Mouse (Mus musculus): ENCODE measurements around the gene Pitpna. TPM values are rescaled to one million over a fixed set of nuclear protein-coding genes. Genes with fewer than 3 reads are reported as not detected.
A peak's percentile ranks its signal among the peaks of the same experiment; 100 is the strongest.

Pitpna gene
- total and polyA plus RNA-seq, 3 experiments = 57.2 to 99.1 (median 96.6) TPM

DNA sequence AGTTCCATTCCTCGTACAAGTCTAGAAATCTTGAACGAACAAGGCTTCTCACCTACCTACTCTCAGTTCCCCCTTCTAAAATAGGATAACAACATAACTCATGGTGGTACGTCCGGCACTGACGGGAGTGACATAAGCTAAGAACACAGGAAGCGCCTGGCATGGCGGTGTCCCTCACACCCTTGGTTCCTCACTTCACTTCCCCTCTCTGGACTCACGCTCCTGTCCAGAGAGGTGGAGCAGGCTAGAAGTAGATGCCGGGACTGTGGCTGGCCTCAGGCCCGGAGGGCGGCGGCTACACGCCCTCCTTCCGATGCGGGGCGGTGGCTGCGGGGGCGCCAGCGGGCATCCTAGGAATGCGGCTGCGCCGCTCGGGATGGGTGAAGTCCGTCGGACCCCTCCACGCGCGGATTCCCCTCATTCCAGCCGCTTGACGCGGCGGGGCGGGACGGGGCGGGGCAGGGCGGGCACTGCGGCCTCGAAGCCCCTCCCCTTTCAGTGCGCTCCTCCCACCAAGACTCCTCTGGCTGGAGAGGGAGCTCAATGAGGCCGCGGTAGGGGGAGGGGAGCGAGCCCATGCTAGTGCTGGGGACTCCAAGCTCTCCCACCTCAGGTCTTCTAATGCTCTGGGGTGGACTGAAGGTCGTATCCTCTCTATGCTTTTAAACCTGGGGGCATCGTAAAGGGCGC lies 66.0 kb downstream of the Pitpna start:
- WGBS = 1% methylated on average over 38 of the region's 45 CpGs
- Histone ChIP-seq H3K27ac (peak overlapping the region; percentile 99), H3K36me3 (ENCODE audit: control insufficient read depth, insufficient read depth, low read length) (peaks cover under 1% of the 10 kb centered on the region; the same call in 1 of the 2 replicates), H3K27me3 (ENCODE audit: control insufficient read depth, insufficient read depth, low read length) (no peaks in the 10 kb centered on the region), H3K4me3 (peak overlapping the region; percentile 48), H3K4me1 (ENCODE audit: control insufficient read depth, insufficient read depth, low read length) (peaks cover 32% of the 10 kb centered on the region), H3K79me2 (replicated peaks; ENCODE audit: control insufficient read depth, insufficient read depth, low read length) (no peaks in the 10 kb centered on the region), H3K9ac (ENCODE audit: low read depth, low read length) (peak overlapping the region; percentile 72)
- intact Hi-C loops (cut with DNase I) = loop anchor here (2.0 kb wide), 1 partner anchor 79 kb away; the partner anchor contains the start of gene Ywhae
- peak; percentile 89 to 91 for DNase-seq
- TF ChIP-seq CTCF (IDR thresholded peaks at IDR 0.05) = no peak
- peak; percentile 40; the same call in 1 of the 2 replicates for TF ChIP-seq EP300 (IDR thresholded peaks at IDR 0.05; ENCODE audit: insufficient read depth, low read depth, low read length)
- peak; percentile 67 for TF ChIP-seq POLR2A (IDR thresholded peaks at IDR 0.05; ENCODE audit: insufficient read depth, low read depth, low read length)

- peaks cover 28% of the 10 kb centered on the region for H3K4me1 ChIP-seq (ENCODE audit: control insufficient read depth, insufficient read depth, low read length)
- no peaks in the 10 kb centered on the region for H3K27me3 ChIP-seq (ENCODE audit: control insufficient read depth, insufficient read depth, low read length)
- H3K4me3 ChIP-seq = peak overlapping the region; percentile 62
- intact Hi-C loops (cut with DNase I) = loop anchor here (2.0 kb wide), 1 partner anchor 78 kb away; the partner anchor contains the start of gene Ywhae
- DNase-seq = peak; percentile 54 to 75
- peak overlapping the region; percentile 74 for H3K9ac ChIP-seq (ENCODE audit: low read depth, low read length)
- no peaks in the 10 kb centered on the region for H3K79me2 ChIP-seq (replicated peaks; ENCODE audit: control insufficient read depth, insufficient read depth, low read length)
- peaks cover 2% of the 10 kb centered on the region; the same call in 1 of the 2 replicates for H3K36me3 ChIP-seq (ENCODE audit: control insufficient read depth, insufficient read depth, low read length)
- no peak for TF ChIP-seq EP300 (IDR thresholded peaks at IDR 0.05; ENCODE audit: insufficient read depth, low read depth, low read length)
- TF ChIP-seq POLR2A (IDR thresholded peaks at IDR 0.05; ENCODE audit: insufficient read depth, low read depth, low read length) = no peak
- TF ChIP-seq CTCF (IDR thresholded peaks at IDR 0.05) = no peak
- H3K27ac ChIP-seq = peak overlapping the region; percentile 99
- WGBS = 48% methylated on average over 25 of the region's 25 CpGs
Observed at GRCm38 (mm10) chr11:75654471-75655390, 66.8 kb downstream of the Pitpna start.

DNA sequence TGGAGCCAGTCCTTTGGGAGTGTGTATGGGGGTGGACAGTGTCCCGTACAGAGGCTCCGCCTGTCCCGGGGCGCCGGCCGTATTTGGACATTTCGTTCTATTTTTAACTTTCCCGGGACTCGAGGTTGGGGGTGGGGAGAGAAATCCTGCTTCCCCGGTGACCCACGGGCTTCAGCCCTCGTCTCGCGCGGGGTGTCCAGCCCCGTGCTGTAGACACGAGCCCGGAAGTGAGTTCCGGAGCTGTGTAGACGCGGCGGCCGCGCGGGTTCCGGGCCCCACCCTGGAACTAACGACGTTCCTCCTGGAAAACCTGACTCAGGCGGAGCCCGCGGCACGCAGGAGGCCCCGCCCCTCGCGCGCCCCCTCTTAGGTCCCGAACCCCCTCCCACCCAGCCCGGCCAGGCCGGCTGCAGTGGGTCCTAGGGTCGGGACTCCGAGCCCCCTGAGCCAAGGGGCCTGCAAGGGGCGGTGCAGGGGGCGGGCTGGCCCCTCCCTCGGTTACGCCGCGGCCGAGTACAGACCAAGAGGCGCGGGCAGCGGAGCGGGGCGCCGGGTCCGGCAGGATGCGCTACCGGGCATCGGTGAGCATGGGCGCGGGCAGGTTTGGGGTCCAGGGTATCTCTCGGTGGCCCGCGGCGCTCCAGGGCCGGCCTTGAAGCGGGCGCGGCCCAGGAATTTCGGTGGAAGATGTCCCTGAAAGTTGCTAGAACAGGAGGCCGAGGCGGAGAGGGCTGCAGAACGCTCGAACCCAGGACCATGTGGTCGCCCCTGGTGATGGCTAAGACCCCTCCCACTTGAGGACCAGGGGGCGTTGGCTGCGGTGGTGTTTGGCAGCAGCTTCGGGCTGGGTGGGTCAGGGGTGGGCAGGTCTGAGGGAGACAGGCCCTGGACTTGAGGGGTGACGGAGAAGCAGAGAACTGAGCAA lies 68.0 kb downstream of the Pitpna start:
- Histone ChIP-seq H3K27ac (peak overlapping the region; percentile 99), H3K36me3 (ENCODE audit: control insufficient read depth, insufficient read depth, low read length) (peaks cover 2% of the 10 kb centered on the region; the same call in 1 of the 2 replicates), H3K4me3 (peak overlapping the region; percentile 62), H3K79me2 (replicated peaks; ENCODE audit: control insufficient read depth, insufficient read depth, low read length) (no peaks in the 10 kb centered on the region), H3K4me1 (ENCODE audit: control insufficient read depth, insufficient read depth, low read length) (peaks cover 26% of the 10 kb centered on the region), H3K27me3 (ENCODE audit: control insufficient read depth, insufficient read depth, low read length) (no peaks in the 10 kb centered on the region), H3K9ac (ENCODE audit: low read depth, low read length) (peak overlapping the region; percentile 74)
- WGBS = under 1% methylated on average over 78 of the region's 78 CpGs
- TF ChIP-seq POLR2A (IDR thresholded peaks at IDR 0.05; ENCODE audit: insufficient read depth, low read depth, low read length) (peak; percentile 60), EP300 (IDR thresholded peaks at IDR 0.05; ENCODE audit: insufficient read depth, low read depth, low read length) (peak; percentile 52; the same call in 1 of the 2 replicates), CTCF (IDR thresholded peaks at IDR 0.05) (no peak)
- intact Hi-C loops (cut with DNase I) = loop anchor here (2.0 kb wide), 2 partner anchors 23 to 77 kb away; partner anchors contain the start of genes Crk and Ywhae
- peak; percentile 90 to 92 for DNase-seq

DNA sequence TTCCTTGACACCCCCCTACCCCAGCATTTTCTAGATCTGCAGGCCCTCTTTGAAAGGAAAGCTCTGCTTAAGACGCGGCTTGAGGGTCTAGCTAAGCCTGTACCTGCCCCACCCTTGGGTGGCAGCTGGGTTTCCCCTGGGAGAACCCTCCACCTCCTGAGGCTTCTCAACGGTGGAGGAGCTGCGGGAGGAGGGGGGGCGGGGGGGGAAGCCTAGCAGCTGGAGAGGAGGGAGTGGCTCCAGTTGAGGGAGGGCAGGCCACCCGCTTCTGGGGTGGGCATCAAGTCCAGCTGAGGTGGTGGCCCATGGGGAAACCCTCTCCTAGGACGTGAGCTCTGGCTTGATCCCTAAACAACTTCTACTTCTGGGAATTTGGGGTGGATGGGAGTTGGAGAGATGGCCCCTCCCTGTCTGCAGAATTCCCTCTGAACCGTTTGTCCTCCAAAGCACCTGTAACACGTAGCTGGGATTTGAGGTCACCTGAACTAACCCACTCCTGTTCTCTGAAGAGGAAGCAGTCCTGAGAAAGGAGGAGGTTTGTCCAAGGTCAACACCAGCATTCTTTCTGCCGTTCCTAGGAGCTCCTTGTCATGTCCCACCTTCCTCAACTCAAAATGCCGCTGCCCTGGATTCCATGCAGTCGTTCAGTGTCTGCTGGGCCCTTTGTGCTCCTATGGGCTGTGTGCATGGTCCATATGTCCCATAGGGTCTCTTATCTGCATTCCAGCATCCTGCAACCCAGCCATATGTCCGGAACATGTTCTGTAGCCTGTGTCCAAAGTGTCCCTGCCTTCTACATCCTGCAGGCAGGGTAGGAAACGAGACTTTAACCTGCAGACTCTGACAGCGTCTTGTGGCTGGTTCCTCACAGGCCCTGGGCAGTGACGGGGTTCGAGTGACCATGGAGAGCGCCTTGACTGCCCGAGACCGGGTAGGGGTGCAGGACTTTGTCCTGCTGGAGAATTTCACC lies 69.0 kb downstream of the Pitpna start:
- DNase-seq = peak; percentile 40 to 46
- H3K4me1 ChIP-seq (ENCODE audit: control insufficient read depth, insufficient read depth, low read length) = peaks cover 26% of the 10 kb centered on the region
- H3K36me3 ChIP-seq (ENCODE audit: control insufficient read depth, insufficient read depth, low read length) = peaks cover 2% of the 10 kb centered on the region; the same call in 1 of the 2 replicates
- H3K79me2 ChIP-seq (replicated peaks; ENCODE audit: control insufficient read depth, insufficient read depth, low read length) = no peaks in the 10 kb centered on the region
- peak overlapping the region; percentile 99 for H3K27ac ChIP-seq
- WGBS = 41% methylated on average over 20 of the region's 20 CpGs
- H3K4me3 ChIP-seq = peak overlapping the region; percentile 62
- TF ChIP-seq CTCF (IDR thresholded peaks at IDR 0.05) = no peak
- no peak for TF ChIP-seq POLR2A (IDR thresholded peaks at IDR 0.05; ENCODE audit: insufficient read depth, low read depth, low read length)
- TF ChIP-seq EP300 (IDR thresholded peaks at IDR 0.05; ENCODE audit: insufficient read depth, low read depth, low read length) = no peak
- intact Hi-C loops (cut with DNase I) = loop anchor here (2.0 kb wide), 1 partner anchor 22 kb away; the partner anchor contains the start of gene Crk
- H3K9ac ChIP-seq (ENCODE audit: low read depth, low read length) = peak overlapping the region; percentile 74
- H3K27me3 ChIP-seq (ENCODE audit: control insufficient read depth, insufficient read depth, low read length) = no peaks in the 10 kb centered on the region

All from heart, adult 2 months (tissue).